Mouse (Mus musculus) bone marrow, adult 2 months (tissue): ENCODE measurements around the gene Spryd4.

Experiments
- CTCF ChIP-seq: fragments of 200-500 bp; IDR thresholded peaks from 2 replicates; pipeline ENCODE4 v1.5.1; 2011; ENCODE audit warnings: low read length, control low read depth; ENCODE audit not compliant: control insufficient read depth, insufficient read depth
- POLR2A ChIP-seq: fragments of 200-500 bp; IDR thresholded peaks from 2 replicates; pipeline ENCODE4 v1.6.1; 2011; ENCODE audit warnings: low read depth, mild to moderate bottlenecking, control low read depth, low read length, borderline replicate concordance; ENCODE audit not compliant: control insufficient read depth

DNA sequence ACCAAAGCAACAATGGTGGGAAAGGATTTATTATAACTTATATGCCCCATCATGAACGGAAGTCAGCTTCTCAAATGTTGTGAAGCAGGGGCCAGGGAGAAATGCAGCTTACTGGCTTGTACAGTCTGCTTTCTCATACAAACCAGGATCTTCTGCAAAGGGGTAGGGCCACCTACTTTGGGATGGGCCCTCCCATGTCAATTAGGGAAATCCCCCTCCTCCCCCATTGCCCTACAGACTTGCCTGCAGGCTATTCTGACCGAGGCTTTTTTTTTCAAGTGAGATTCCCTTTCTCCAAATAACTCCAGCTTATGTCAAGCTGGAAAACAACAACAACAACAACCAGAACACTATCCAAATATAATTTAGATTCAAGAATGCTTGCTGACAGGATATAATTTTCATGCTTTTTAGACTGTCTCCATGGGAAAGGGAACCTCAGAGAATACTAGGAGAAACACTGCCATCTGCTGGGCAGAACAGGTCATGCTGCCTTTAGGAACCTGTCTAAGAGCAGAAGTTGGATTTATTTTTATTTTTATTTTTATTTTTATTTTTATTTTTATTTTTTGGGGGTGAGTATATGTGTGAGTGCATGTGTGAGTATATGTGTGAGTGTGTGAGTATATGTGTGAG is 23.2 kb downstream of the Spryd4 start:
- TF ChIP-seq CTCF (peak; percentile 34), POLR2A (no peak)
